Mouse (Mus musculus) gastrocnemius, adult 8-10 months (tissue): ENCODE data around the gene Kdm6b. TPM values are rescaled to one million over a fixed set of nuclear protein-coding genes. Genes with fewer than 3 reads are reported as not detected.

ENCODE experiments used
- DNase-seq, 2 experiments: peaks; one replicate each; pipeline ENCODE4 v3.0.0; 2022; ENCODE audit warnings: low spot score in 2 of 2
- total RNA-seq, 4 experiments: library from RNA; stranded (reverse); gene quantifications; 2 replicates each; pipeline ENCODE4 v1.2.4; 2022

The Kdm6b gene
- total RNA-seq, 4 experiments from 2014 or later: 19.1 to 22.9 (median 20.8) TPM

DNA sequence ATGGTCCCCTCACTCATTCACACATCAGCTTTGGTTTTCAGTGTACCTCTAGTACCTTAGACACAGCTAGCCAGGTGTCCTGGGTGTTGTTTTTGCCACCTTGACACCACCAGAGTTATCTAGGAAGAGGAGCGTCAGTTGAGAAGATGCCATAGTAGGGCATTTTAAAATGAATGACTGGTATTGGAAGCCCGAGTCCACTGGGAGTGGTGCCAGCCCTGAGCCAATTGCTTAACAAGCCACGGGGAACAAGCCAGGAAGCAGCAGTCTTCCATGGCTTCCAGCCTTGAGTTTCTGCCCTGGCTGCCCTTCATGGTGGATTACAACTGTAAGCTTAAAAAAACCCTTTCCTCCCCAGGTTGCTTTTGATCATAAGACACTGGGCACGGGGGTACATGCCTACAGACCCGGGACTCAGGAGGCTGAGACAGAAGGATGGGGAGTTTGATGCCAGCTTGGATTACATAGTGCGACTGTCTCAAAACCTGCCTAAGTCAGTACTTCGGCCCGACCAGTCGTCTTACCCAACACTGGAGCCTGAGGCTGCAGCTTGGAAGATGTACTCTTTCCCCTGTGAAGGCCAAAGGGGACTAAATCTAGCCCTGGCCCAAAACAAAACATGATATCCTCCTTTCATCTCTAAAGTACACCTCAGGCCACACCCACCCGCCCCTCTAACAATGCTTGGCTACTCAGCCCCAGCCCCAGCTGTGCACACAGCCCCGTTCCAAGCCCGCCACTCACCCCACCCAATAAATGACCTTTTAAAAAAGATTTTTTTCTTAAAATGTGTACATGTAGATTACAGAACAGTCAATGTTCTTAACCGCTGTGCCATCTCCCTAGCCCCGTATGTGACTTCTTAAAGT, 23.7 kb downstream of the Kdm6b start:
- no peak for DNase-seq

GRCm38 (mm10) chr11:69388680-69389079, 24.8 kb downstream of the Kdm6b start:
- no peak for DNase-seq

- no peak for DNase-seq
Observed at GRCm38 (mm10) chr11:69386758-69387157, 26.7 kb downstream of the Kdm6b start.

GRCm38 (mm10) chr11:69384979-69385378, 28.5 kb downstream of the Kdm6b start:
- no peak for DNase-seq

GRCm38 (mm10) chr11:69382478-69383105, 30.9 kb downstream of the Kdm6b start:
- DNase-seq: no peak

GRCm38 (mm10) chr11:69381356-69381755, 32.1 kb downstream of the Kdm6b start:
- no peak for DNase-seq

DNA sequence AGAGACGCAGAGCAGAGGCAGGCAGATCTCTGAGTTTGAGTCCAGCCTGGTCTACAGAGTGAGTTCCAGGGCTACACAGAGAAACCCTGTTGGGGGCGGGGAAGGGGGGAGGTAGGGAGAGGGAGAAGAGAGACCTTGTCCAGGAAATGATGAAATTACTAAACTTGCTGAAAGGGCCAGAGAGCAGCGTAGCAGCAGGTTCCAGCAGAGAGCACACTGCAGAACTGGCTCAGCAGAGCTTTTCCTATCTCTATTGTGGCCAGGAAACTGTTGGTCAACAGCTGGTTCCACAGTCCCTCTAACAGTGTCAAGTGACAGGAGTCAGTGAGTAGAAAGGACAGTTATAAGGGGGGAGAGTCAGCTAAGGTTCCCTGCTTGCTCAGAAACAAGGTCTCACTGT, 33.9 kb downstream of the Kdm6b start:
- DNase-seq: no peak

GRCm38 (mm10) chr11:69377766-69378165, 35.7 kb downstream of the Kdm6b start:
- no peak for DNase-seq

GRCm38 (mm10) chr11:69375646-69376045, 37.8 kb downstream of the Kdm6b start:
- DNase-seq: no peak

DNA sequence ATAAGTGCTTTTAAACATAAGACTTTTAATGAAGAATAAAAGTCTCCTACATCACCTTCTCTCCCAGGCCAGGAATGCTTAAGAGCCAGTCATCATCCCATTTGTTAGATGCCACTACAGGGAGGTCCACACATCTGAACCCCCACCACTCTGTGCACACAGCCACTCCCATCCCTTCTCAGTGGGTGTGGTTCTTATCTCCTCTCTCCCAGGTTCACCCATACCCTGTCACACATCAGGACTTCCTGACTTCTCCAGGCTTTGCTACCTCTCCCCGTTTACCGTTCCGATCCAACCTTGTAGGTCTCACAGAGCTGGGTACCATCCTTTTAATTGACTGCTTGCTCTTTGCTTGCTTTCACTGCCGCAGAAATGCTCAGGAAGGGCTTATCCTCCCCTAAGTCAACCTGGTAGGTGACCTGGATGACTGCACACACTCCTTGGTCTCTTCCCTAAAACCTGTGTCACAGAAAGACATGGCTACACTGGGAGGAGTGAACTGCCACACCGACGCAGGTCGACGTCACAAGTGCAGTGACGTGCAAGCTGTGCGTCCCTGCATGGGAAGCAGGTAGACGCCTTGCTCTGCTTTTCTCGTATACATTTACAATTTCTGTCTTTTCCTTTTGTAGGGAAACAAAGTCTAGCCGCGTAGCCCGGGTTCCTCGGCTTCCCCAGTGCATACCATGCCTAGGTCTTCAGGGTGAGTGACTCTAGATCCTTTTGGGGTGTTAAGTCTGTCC, 40.1 kb downstream of the Kdm6b start:
- no peak for DNase-seq

GRCm38 (mm10) chr11:69372780-69373170, 40.7 kb downstream of the Kdm6b start:
- DNase-seq: no peak

- DNase-seq: no peak
Observed at GRCm38 (mm10) chr11:69372056-69372779, 41.3 kb downstream of the Kdm6b start.

DNA sequence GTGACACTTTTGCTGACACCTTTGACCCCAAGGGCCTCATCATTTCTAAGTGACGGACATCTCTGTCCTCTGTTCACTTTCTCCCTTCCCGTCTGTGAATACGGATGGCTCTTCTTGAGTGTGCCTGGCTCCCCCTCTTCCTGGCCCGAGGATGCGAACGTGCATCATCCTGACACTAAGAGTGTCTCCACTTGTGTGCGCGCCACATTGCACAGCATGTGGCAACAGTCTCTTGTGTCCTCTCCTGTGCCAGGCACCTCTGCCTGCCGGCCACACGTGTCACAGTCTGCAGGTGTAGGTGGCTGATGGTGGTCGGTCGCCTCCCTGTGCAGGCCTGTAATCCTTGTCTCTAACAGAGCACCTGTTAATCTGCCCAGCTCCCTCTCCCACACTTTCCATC, 41.9 kb downstream of the Kdm6b start:
- no peak for DNase-seq

GRCm38 (mm10) chr11:69370817-69371215, 42.7 kb downstream of the Kdm6b start:
- no peak for DNase-seq

DNA sequence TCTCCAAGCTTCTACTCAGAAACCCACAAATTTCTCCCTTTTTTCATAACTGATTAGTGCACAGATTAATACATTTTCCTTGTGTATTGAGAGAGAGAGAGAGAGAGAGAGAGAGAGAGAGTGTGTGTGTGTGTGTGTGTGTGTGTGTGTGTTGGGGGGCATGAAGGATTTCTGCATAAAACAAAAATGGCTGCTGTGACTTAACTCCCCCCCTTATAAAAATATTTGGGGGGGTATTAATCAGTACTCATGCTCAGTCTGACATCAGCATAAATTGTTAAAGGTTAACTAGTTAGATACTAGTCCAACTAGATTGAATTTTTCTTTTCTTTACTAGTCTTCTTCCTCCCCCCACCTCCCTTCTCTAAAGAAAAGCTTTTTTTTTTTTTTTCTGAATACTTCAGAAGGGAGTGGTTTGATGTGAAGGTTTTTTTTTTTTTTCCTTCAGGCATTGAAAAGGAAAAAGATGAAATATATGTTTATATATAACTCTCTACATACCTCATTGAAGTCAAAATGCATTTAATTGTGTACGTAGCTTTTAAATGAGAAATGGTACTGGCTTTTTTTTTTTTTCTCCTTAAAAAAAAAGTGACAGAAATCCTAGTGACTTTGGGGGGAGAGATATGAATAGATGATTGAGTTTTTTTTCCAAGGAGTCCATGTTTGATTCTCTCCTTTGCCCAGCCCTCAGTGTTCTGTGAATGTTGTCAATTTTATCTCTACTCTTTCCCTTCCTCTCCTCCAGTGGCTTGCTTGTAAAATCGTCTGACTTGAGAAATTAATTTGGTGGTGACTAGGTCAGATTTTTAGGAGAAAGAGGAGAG, 43.3 kb downstream of the Kdm6b start:
- DNase-seq: no peak

- DNase-seq: no peak
Observed at GRCm38 (mm10) chr11:69369215-69369989, 44.1 kb downstream of the Kdm6b start, which contains the start of gene Chd3. Gene Chd3 (minus strand): TSS chr11:69369406.

- DNase-seq: peak in 1 of 2 experiments; percentile 20
Observed at GRCm38 (mm10) chr11:69368356-69369214, 44.9 kb downstream of the Kdm6b start.

DNA sequence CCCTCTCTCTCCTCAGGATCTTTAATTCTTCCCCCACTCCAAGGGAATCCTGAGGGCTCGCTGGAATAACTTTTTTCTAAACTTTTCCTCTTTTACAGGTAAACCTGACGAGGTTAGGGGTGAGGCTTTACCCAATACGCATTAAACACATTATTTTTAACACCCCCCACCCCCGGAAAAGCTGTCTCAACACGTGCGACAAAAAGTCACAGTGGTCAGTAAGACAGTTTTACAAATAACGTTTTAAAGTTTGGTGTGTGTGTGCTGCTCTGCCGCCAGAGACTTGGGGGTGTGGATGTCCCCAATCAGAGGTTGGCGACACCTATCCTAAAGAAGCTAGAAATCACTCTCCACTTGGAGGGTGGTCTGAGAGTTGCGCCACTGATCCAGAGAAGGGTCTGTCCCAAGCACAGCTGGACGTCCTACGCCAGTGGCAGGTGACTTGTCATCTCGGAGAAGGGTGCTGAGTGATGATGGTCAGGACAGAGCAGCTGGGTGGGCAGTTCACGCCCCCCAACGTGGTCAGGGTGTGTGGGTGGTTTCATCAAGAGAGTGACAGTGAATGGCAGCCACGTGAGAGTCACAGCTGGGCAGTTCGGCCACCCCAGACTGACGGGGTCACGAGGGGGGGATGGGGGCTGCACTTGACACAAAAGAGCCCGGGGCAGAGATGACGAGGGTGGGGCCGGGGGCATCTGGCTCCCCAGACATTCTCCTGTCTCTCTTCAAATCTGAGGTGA, 45.7 kb downstream of the Kdm6b start:
- peak in 1 of 2 experiments; percentile 13 for DNase-seq
